Mouse (Mus musculus) erythroblast, embryonic 14.5 days (primary cell): Measurements from ENCODE around the gene Nptxr.

Source experiments
- GATA1 ChIP-seq: IDR thresholded peaks from 2 replicates; pipeline ENCODE4 v1.6.1; 2012; ENCODE audit warnings: low read length, inconsistent platforms, mixed read lengths
- TAL1 ChIP-seq: IDR thresholded peaks from 3 replicates; pipeline ENCODE4 v1.6.1; 2012; ENCODE audit warnings: low read length, inconsistent platforms, mixed read lengths

GRCm38 (mm10) chr15:79826221-79826935 is 21.8 kb upstream of the Nptxr start:
- TF ChIP-seq TAL1 = no peak
- TF ChIP-seq GATA1 = no peak
